ENCODE assay signal across 16 mouse cellular contexts in genomic region chr13:49108119-49108846, GRCm38 (mm10). TPM values are rescaled to one million over a fixed set of nuclear protein-coding genes. Genes with fewer than 3 reads are reported as not detected.
"Had no signal": no experiment of that assay in that cellular context is flagged by ENCODE, and none has a peak within 500 bp of the region (broad histone marks: within the 10 kb centered on the region; RNA-seq: fewer than 3 reads in every experiment).

No protein-coding gene starts in this region.

- H3K4me2 ChIP-seq: limb, embryonic 12.5 days; liver, embryonic 13.5 days; lung, embryonic 15.5 days; midbrain, embryonic 12.5 days; neural tube, embryonic 15.5 days had no signal

- DNase-seq: kidney, postnatal 10 days; kidney, postnatal 4 days; liver; liver, embryonic 13.5 days; liver, postnatal 0 days; lung, postnatal 36 days; right cerebral cortex, adult 18-20 months; right cerebral cortex, postnatal 25 days; thymus, postnatal 14 days had no signal

- H3K4me1 ChIP-seq: limb, embryonic 12.5 days; liver, embryonic 13.5 days; midbrain, embryonic 12.5 days had no signal

- H3K36me3 ChIP-seq: limb, embryonic 12.5 days; liver, embryonic 13.5 days; lung, embryonic 15.5 days; midbrain, embryonic 12.5 days had no signal

- H3K4me3 ChIP-seq: layer of hippocampus, adult 2 months; limb, embryonic 12.5 days; liver, embryonic 13.5 days; lung, embryonic 15.5 days; midbrain, embryonic 12.5 days; myocyte; neural tube, embryonic 15.5 days had no signal

- ATAC-seq: liver, postnatal 0 days had no signal

- H3K27me3 ChIP-seq: limb, embryonic 12.5 days; liver, embryonic 13.5 days; lung, embryonic 15.5 days; midbrain, embryonic 12.5 days; neural tube, embryonic 15.5 days had no signal

- H3K9me3 ChIP-seq: limb, embryonic 12.5 days; liver, embryonic 13.5 days; lung, embryonic 15.5 days; midbrain, embryonic 12.5 days; neural tube, embryonic 15.5 days had no signal

- H3K9ac ChIP-seq: limb, embryonic 12.5 days; liver, embryonic 13.5 days; liver, postnatal 0 days; lung, embryonic 15.5 days; midbrain, embryonic 12.5 days; neural tube, embryonic 15.5 days had no signal

- H3K27ac ChIP-seq: layer of hippocampus, adult 2 months; limb, embryonic 12.5 days; liver, embryonic 13.5 days; lung, embryonic 15.5 days; midbrain, embryonic 12.5 days; neural tube, embryonic 15.5 days; stomach, postnatal 0 days had no signal

RNA-seq across cellular contexts. Expression of gene Wnk2, which starts 39.5 kb away (rescaled TPM):
- polyA plus RNA-seq: myocyte had no signal
